8 mouse cellular contexts compared by ENCODE assay signal in genomic region chr2:146958951-146959821, GRCm38 (mm10). TPM values are rescaled to one million over a fixed set of nuclear protein-coding genes. Genes with fewer than 3 reads are reported as not detected.
DNase-seq lines count a peak whose midpoint lies in the region; ATAC-seq and TF ChIP-seq lines count a peak whose summit lies in the region.

No protein-coding gene starts in this region.

- no peak for TF ChIP-seq EP300 in liver, postnatal 0 days (IDR thresholded peaks at IDR 0.05; ENCODE audit: low read depth)

- peak; percentile 69 for DNase-seq in ES-E14 (ENCODE audit: low read depth, low spot score)
- DNase-seq in cerebellum, adult 11-12 months = peak; percentile 53
- peak; percentile 31 for DNase-seq in heart, postnatal 25 days (ENCODE audit: low spot score)
- DNase-seq in layer of hippocampus, adult 11-12 months (ENCODE audit: low spot score) = peak; percentile 89
- peak; percentile 84 for DNase-seq in liver, postnatal 0 days

- H3K4me3 ChIP-seq in ES-E14 (ENCODE audit: insufficient read depth in 1 of 2, low read depth in 1 of 2, low read length in 2 of 2, poor library complexity in 1 of 2, severe bottlenecking in 1 of 2) = peak overlapping the region in 1 of 2 experiments; percentile 32; a peak in 1 of 4 replicates
- H3K4me3 ChIP-seq in forebrain, embryonic 16.5 days (replicated peaks; ENCODE audit: low read length) = peak overlapping the region; percentile 40
- H3K4me3 ChIP-seq in liver, postnatal 0 days (ENCODE audit: low read depth, low read length) = no peak overlapping the region
- H3K4me3 ChIP-seq in neural tube, embryonic 14.5 days (ENCODE audit: low read depth, low read length) = peak overlapping the region; percentile 31
- H3K4me3 ChIP-seq in testis, adult 2 months (ENCODE audit: control insufficient read depth, low read depth, low read length) = peak overlapping the region; percentile 36; the same call in 1 of the 2 replicates

- H3K27ac ChIP-seq in ES-E14 (ENCODE audit: insufficient read depth, low read depth, low read length, poor library complexity, severe bottlenecking) = no peak overlapping the region
- peak overlapping the region; percentile 60 for H3K27ac ChIP-seq in forebrain, embryonic 16.5 days (ENCODE audit: low read length)
- no peak overlapping the region for H3K27ac ChIP-seq in liver, postnatal 0 days (ENCODE audit: low read depth)
- peak overlapping the region; percentile 86 for H3K27ac ChIP-seq in neural tube, embryonic 14.5 days (ENCODE audit: low read depth, low read length)
- no peak overlapping the region for H3K27ac ChIP-seq in testis, adult 2 months (ENCODE audit: control insufficient read depth, insufficient read depth, low read depth, low read length)

- peak overlapping the region; percentile 56 for H3K4me2 ChIP-seq in forebrain, embryonic 16.5 days (ENCODE audit: low read length)
- peak overlapping the region; percentile 59 for H3K4me2 ChIP-seq in liver, postnatal 0 days (ENCODE audit: low read depth, low read length)
- peak overlapping the region; percentile 65 for H3K4me2 ChIP-seq in neural tube, embryonic 14.5 days (ENCODE audit: low read depth, low read length)

- TF ChIP-seq POLR2A in testis, adult 2 months (IDR thresholded peaks at IDR 0.05; ENCODE audit: control insufficient read depth, low read depth, low read length) = no peak

- peaks cover 29% of the 10 kb centered on the region for H3K27me3 ChIP-seq in forebrain, embryonic 16.5 days (replicated peaks; ENCODE audit: control insufficient read depth, insufficient read depth, low read length)
- H3K27me3 ChIP-seq in liver, postnatal 0 days (ENCODE audit: insufficient read depth, low read length) = no peaks in the 10 kb centered on the region
- H3K27me3 ChIP-seq in neural tube, embryonic 14.5 days (ENCODE audit: control insufficient read depth, insufficient read depth, low read length) = 0 out of 2 replicates have a peak, but pooled peaks cover 3% of the 10 kb centered on the region
- no peaks in the 10 kb centered on the region for H3K27me3 ChIP-seq in testis, adult 2 months (ENCODE audit: control insufficient read depth, insufficient read depth, low read length)

- H3K9me3 ChIP-seq in ES-E14 (ENCODE audit: control insufficient read depth, insufficient read depth, low read depth, low read length) = no peaks in the 10 kb centered on the region
- H3K9me3 ChIP-seq in forebrain, embryonic 16.5 days (ENCODE audit: control insufficient read depth, low read length) = no peaks in the 10 kb centered on the region
- H3K9me3 ChIP-seq in liver, postnatal 0 days (ENCODE audit: low read length) = no peaks in the 10 kb centered on the region
- H3K9me3 ChIP-seq in neural tube, embryonic 14.5 days (ENCODE audit: control insufficient read depth, low read length) = no peaks in the 10 kb centered on the region

- peak; percentile 68 for ATAC-seq in forebrain, embryonic 16.5 days
- peak; percentile 80 for ATAC-seq in liver, postnatal 0 days
- peak; percentile 77 for ATAC-seq in neural tube, embryonic 14.5 days (ENCODE audit: low read depth)

- WGBS in forebrain, embryonic 16.5 days = 2% methylated on average over 21 of the region's 21 CpGs
- 4% methylated on average over 21 of the region's 21 CpGs for WGBS in liver, postnatal 0 days (ENCODE audit: insufficient replicate concordance)
- under 1% methylated on average over 21 of the region's 21 CpGs for WGBS in neural tube, embryonic 14.5 days

- no peaks in the 10 kb centered on the region for H3K36me3 ChIP-seq in ES-E14 (ENCODE audit: control insufficient read depth, insufficient read depth, low read length, poor library complexity, severe bottlenecking)
- no peaks in the 10 kb centered on the region for H3K36me3 ChIP-seq in forebrain, embryonic 16.5 days (ENCODE audit: control insufficient read depth, insufficient read depth)
- H3K36me3 ChIP-seq in liver, postnatal 0 days (replicated peaks; ENCODE audit: insufficient read depth, low read length) = no peaks in the 10 kb centered on the region
- H3K36me3 ChIP-seq in neural tube, embryonic 14.5 days (ENCODE audit: control insufficient read depth, insufficient read depth, low read length) = no peaks in the 10 kb centered on the region
- no peaks in the 10 kb centered on the region for H3K36me3 ChIP-seq in testis, adult 2 months (ENCODE audit: control insufficient read depth, insufficient read depth, low read length)

- peak; percentile 73 for TF ChIP-seq CTCF in liver, postnatal 0 days (IDR thresholded peaks at IDR 0.05; ENCODE audit: low read depth)
- peak; percentile 80; the same call in 1 of the 2 replicates for TF ChIP-seq CTCF in testis, adult 2 months (IDR thresholded peaks at IDR 0.05; ENCODE audit: control insufficient read depth, insufficient read depth, insufficient replicate concordance, low read depth, low read length)

- intact Hi-C loops in heart, postnatal 25 days (cut with DNase I) = loop anchor here (1.0 to 5.0 kb wide), 4 partner anchors 218 to 348 kb away; no protein-coding TSS in a partner anchor

- no peaks in the 10 kb centered on the region for H3K4me1 ChIP-seq in ES-E14 (ENCODE audit: control insufficient read depth in 2 of 2, insufficient read depth in 2 of 2, low read length in 2 of 2, poor library complexity in 1 of 2)
- H3K4me1 ChIP-seq in forebrain, embryonic 16.5 days (replicated peaks; ENCODE audit: control insufficient read depth, insufficient read depth, low read length) = peaks cover 15% of the 10 kb centered on the region
- H3K4me1 ChIP-seq in liver, postnatal 0 days (ENCODE audit: insufficient read depth) = no peaks in the 10 kb centered on the region
- no peaks in the 10 kb centered on the region for H3K4me1 ChIP-seq in neural tube, embryonic 14.5 days (ENCODE audit: control insufficient read depth, insufficient read depth, low read length)
- peaks cover 2% of the 10 kb centered on the region; the same call in 1 of the 2 replicates for H3K4me1 ChIP-seq in testis, adult 2 months (ENCODE audit: control insufficient read depth, insufficient read depth, low read length)

- H3K9ac ChIP-seq in ES-E14 (ENCODE audit: insufficient read depth, low read depth, low read length, poor library complexity, severe bottlenecking) = no peak overlapping the region
- H3K9ac ChIP-seq in forebrain, embryonic 16.5 days (replicated peaks; ENCODE audit: low read depth, low read length) = peak overlapping the region; percentile 24
- no peak overlapping the region for H3K9ac ChIP-seq in liver, postnatal 0 days (replicated peaks)
- peak overlapping the region; percentile 25; the same call in 1 of the 2 replicates for H3K9ac ChIP-seq in neural tube, embryonic 14.5 days (replicated peaks; ENCODE audit: low read depth, low read length)

- in situ Hi-C loops in ES-E14 (cut with MboI; ENCODE audit: low sequenced_read_pairs in 2 of 2, unreplicated experiment in 2 of 2) = loop anchor here (5.0 to 25.0 kb wide), 2 partner anchors 218 to 353 kb away; no protein-coding TSS in a partner anchor

TF ChIP-seq in ES-E14, 5 proteins besides CTCF, POLR2A, EP300 and RAD21:
- no peak for TF ChIP-seq ZNF384 (IDR thresholded peaks at IDR 0.05; ENCODE audit: low read depth, low read length)
- TF ChIP-seq ZC3H11A (IDR thresholded peaks at IDR 0.05; ENCODE audit: borderline replicate concordance, low read depth, low read length) = peak; percentile 81; the same call in 1 of the 2 replicates

RNA-seq across cellular contexts. Expression of gene Xrn2, which starts 53.6 kb away (rescaled TPM):
- total RNA-seq in ES-E14 (2012; rRNA removed) = 80.0 and 85.7 TPM in 2 replicates
- polyA plus RNA-seq in forebrain, embryonic 16.5 days (2015; fragmentation: Nextera tagmentation; extraction: Ambion mirVana) = 97.3 and 102 TPM in 2 replicates
- 10 to 100 TPM; 21.7 to 21.8 TPM for total RNA-seq in heart, postnatal 25 days (2021)
- polyA plus RNA-seq in liver, postnatal 0 days (2015; fragmentation: Nextera tagmentation; extraction: Ambion mirVana) = 28.9 and 30.7 TPM in 2 replicates
- polyA plus RNA-seq in neural tube, embryonic 14.5 days (2014; fragmentation: Nextera tagmentation; extraction: Ambion mirVana) = 85.9 and 99.7 TPM in 2 replicates
- 33.1 and 34.2 TPM in 2 replicates for polyA plus RNA-seq in testis, adult 2 months (2012; rRNA removed)

Comparison
In these comparisons a context has a peak if more than half of its experiments do, and no peak if none do; other contexts are left out.
1. DNase-seq: peak in every context shown above with its lines; median percentile 89 in layer of hippocampus, adult 11-12 months; 84 in liver, postnatal 0 days; 69 in ES-E14; 53 in cerebellum, adult 11-12 months; 31 in heart, postnatal 25 days.
2. H3K27ac ChIP-seq: peak in forebrain, embryonic 16.5 days (single experiment) and neural tube, embryonic 14.5 days (single experiment); none in ES-E14 (single experiment), liver, postnatal 0 days (single experiment) and testis, adult 2 months (single experiment).
3. H3K9ac ChIP-seq: peak in forebrain, embryonic 16.5 days (single experiment) and neural tube, embryonic 14.5 days (single experiment); none in ES-E14 (single experiment) and liver, postnatal 0 days (single experiment).
4. Peak in every context shown above with its lines, with median percentiles within 50 percentile points of each other: ATAC-seq and H3K4me2 ChIP-seq.